Mouse (Mus musculus) hindbrain, embryonic 16.5 days (tissue): ENCODE results near the gene Mycn. TPM values are rescaled to one million over a fixed set of nuclear protein-coding genes. Genes with fewer than 3 reads are reported as not detected.
A peak's percentile ranks its signal among the peaks of the same experiment; 100 is the strongest.

ENCODE experiments used
- ATAC-seq: fragments of 200-750 bp; cut with Nextera tagmentation; 2 replicates; pipeline ENCODE4 v1.8.0; 2017; ENCODE audit warnings: moderate TSS enrichment, moderate library complexity
- H3K27ac ChIP-seq: fragments of 300-500 bp; sonication (generic); 2 replicates; pipeline ENCODE4 v1.5.1; 2014; ENCODE audit warnings: low read depth, mild to moderate bottlenecking, control low read depth, low read length, moderate library complexity
- H3K27me3 ChIP-seq: fragments of 300-500 bp; sonication (generic); replicated peaks from 2 replicates; pipeline ENCODE4 v1.6.1; 2014; ENCODE audit warnings: low read length; ENCODE audit not compliant: control insufficient read depth, insufficient read depth
- H3K36me3 ChIP-seq: fragments of 300-500 bp; sonication (generic); 2 replicates; pipeline ENCODE4 v1.6.1; 2014; ENCODE audit warnings: mild to moderate bottlenecking, low read length, moderate library complexity, mixed read lengths; ENCODE audit not compliant: control insufficient read depth, insufficient read depth
- H3K4me1 ChIP-seq: fragments of 300-500 bp; sonication (generic); 2 replicates; pipeline ENCODE4 v1.6.1; 2014; ENCODE audit warnings: low read depth, low read length; ENCODE audit not compliant: control insufficient read depth, insufficient read depth
- H3K4me2 ChIP-seq: fragments of 300-500 bp; sonication (generic); 2 replicates; pipeline ENCODE4 v1.6.1; 2014; ENCODE audit warnings: mild to moderate bottlenecking, low read length, control low read depth, moderate library complexity
- H3K4me3 ChIP-seq: fragments of 300-500 bp; sonication (generic); 2 replicates; pipeline ENCODE4 v1.5.1; 2014; ENCODE audit warnings: mild to moderate bottlenecking, low read length, control low read depth, moderate library complexity
- H3K9ac ChIP-seq: fragments of 300-500 bp; sonication (generic); 2 replicates; pipeline ENCODE4 v1.6.1; 2014; ENCODE audit warnings: low read depth, mild to moderate bottlenecking, control low read depth, low read length, moderate library complexity
- H3K9me3 ChIP-seq: fragments of 300-500 bp; sonication (generic); 2 replicates; pipeline ENCODE4 v1.6.1; 2014; ENCODE audit warnings: mild to moderate bottlenecking, low read length, moderate library complexity; ENCODE audit not compliant: control insufficient read depth
- WGBS: fragments of 180-500 bp; shearing (Covaris S2); extraction: QIAGEN DNeasy Blood & Tissue Kit; methylation state at CpG from one replicate; pipeline ENCODE4 v1.1.7; 2014; 5-methylcytosine and 5-hydroxymethylcytosine counted together
- polyA plus RNA-seq: library from polyadenylated mRNA; unstranded; fragments of >200 nt; fragmentation: Nextera tagmentation; extraction: Ambion mirVana; gene quantifications from 2 replicates; pipeline ENCODE4 v1.2.1, GENCODE M21; 2015

The Mycn gene
- polyA plus RNA-seq, 1 experiment from 2014 or later: 56.9 TPM

DNA sequence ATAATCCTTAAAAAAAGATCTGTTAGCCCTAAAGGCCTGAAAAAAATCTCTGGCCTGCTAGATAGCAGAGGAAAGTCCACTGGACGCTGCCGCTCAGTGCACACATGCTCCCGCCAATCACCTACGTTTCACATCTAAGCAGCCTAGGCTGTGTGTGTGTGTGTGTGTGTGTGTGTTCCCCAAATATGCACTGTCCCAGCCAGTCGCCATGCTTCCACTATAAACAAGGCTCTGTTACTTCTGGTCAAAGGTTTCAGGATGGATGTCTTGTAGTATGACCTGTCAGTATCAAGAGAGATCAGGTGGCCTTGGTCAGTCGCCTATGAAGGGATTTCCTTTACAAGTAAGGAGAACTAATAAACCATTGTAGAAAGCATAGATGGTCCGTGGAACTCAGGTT is 9.5 kb downstream of the Mycn start:
- H3K4me2 ChIP-seq: no peak overlapping the region
- H3K27me3 ChIP-seq: no peaks in the 10 kb centered on the region
- H3K36me3 ChIP-seq: peaks cover 13% of the 10 kb centered on the region
- ATAC-seq: no peak
- H3K4me3 ChIP-seq: no peak overlapping the region
- no peak overlapping the region for H3K9ac ChIP-seq
- H3K4me1 ChIP-seq: peaks cover 3% of the 10 kb centered on the region
- H3K9me3 ChIP-seq: no peaks in the 10 kb centered on the region
- no peak overlapping the region for H3K27ac ChIP-seq
- WGBS: 73% methylated on average over 7 of the region's 7 CpGs

DNA sequence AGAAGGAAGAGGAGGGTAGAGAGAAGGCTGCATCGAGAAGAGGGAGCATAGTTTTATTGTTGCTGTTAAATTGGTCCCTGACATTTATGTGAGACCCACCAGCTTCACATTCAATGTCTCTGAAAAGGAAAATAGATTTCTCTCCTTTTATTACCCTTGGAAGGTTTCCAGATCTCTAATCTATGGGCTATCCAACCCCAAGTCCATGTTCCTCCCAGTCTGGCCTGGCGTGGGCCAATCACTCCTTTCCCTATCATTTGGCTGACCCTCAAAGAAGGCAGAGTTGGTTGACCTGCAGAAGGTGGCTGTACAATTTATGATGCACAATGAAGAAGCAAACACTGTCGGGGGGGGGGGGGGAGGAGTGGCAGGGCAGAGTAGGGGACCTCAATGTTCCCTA is 13.5 kb downstream of the Mycn start:
- WGBS: 67% methylated on average over 3 of the region's 3 CpGs
- no peak for ATAC-seq
- H3K4me3 ChIP-seq: no peak overlapping the region

DNA sequence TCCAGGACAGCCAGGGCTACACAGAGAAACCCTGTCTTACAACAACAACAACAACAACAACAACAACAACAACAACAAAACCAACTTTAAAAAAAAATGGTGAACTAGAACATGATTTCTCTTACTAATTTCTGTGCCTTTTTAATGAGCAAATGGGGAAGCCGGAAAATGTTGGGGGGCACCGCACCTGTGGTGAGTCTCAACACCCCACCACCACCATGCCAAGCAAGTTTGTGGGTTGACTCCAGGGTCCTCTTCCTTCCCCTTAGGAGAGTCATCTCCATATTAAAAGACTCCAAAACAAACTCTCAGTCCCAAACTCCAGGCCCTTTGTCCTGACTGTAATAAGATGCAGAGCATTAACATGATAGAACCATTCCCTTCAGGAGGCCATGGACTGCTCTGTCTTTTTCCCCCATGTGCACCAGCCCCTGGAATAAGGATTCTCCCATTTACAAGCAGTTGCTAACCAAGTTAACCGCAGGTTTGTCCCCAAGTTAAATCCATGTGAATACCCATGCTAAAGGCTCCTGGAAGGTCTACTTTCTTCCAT is 14.7 kb downstream of the Mycn start:
- no peak overlapping the region for H3K4me3 ChIP-seq
- no peaks in the 10 kb centered on the region for H3K4me1 ChIP-seq
- no peak overlapping the region for H3K27ac ChIP-seq
- 0 out of 2 replicates have a peak, but pooled peaks cover 2% of the 10 kb centered on the region for H3K9me3 ChIP-seq
- no peak overlapping the region for H3K4me2 ChIP-seq
- H3K27me3 ChIP-seq: no peaks in the 10 kb centered on the region
- 45% methylated on average over 3 of the region's 3 CpGs for WGBS
- no peaks in the 10 kb centered on the region for H3K36me3 ChIP-seq
- no peak for ATAC-seq
- no peak overlapping the region for H3K9ac ChIP-seq

More for the DNA sequence above, 13.5 kb downstream of the Mycn start:
- Histone ChIP-seq H3K27me3 (no peaks in the 10 kb centered on the region), H3K36me3 (no peaks in the 10 kb centered on the region), H3K27ac (no peak overlapping the region), H3K4me2 (no peak overlapping the region), H3K9ac (no peak overlapping the region), H3K4me1 (no peaks in the 10 kb centered on the region), H3K9me3 (0 out of 2 replicates have a peak, but pooled peaks cover 2% of the 10 kb centered on the region)

DNA sequence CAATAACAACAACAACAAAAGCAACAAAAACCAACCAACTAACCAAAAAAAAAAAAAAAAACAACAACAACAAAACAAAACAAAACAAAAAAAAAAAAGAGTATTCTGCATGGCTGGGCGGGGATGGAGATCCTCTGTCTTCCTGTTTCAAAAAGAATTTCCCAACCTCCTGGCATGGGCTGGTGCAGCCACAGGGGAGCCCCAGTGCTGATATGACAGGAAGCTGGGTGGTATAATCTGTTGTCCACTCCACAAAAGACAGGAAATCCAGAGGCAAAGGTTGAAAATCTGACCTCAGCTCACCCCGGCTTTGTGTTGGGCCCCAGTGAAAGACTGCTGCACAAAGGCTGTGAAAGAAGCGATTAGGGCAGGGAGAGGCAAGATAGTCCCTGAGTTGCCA is 17.3 kb downstream of the Mycn start:
- H3K4me2 ChIP-seq: no peak overlapping the region
- 65% methylated on average over 3 of the region's 3 CpGs for WGBS
- H3K36me3 ChIP-seq: no peaks in the 10 kb centered on the region
- no peak for ATAC-seq
- 0 out of 2 replicates have a peak, but pooled peaks cover 2% of the 10 kb centered on the region for H3K9me3 ChIP-seq
- no peak overlapping the region for H3K4me3 ChIP-seq
- no peaks in the 10 kb centered on the region for H3K4me1 ChIP-seq
- H3K27ac ChIP-seq: no peak overlapping the region
- H3K9ac ChIP-seq: no peak overlapping the region
- no peaks in the 10 kb centered on the region for H3K27me3 ChIP-seq

DNA sequence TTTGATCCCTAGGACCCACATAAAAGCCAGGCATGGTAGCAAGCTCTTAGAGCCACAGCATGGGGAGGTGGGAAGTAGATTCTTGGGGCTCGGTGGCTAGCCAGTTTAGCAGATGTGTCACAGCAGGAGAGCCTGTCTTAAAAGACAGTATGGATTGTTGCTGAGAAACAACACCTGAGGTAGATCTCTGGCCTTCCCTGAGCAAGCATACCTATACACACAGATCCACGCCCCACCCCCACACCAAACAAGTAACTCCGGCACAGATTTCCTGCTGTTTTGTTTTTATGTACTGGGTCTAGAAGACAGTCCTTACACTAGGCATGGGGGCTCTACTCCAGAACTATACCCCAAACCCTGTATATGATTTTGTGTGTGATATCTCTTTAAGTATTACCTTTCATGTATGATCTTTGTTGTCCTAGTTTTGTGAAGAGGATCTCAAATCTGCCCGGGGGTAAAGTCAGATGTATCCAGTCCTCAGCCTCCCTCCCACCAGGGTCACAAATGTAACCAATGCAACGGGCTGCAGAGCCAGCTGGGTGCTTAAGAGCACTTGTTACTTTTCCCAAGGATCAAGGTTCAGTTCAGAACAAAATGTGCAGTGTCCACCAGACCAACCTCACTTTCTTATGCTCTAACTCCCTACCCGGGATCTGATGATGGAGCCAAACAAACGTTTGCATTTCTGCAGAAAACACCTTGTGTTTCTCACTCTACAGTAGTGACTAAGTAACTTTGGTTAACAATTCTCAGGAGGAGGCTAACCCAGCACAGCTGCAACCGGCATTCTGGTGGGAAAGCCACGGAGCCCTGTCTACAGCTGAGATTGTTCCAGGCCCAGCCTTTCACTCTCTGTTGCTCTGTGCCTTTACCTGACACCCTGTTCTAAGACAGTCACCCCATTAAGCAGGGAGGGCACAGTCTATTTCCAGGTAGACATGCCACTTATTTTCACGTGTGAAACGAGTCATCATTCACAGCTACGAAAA is 21.3 kb downstream of the Mycn start:
- Histone ChIP-seq H3K4me3 (no peak overlapping the region), H3K9ac (no peak overlapping the region), H3K4me2 (no peak overlapping the region), H3K9me3 (no peaks in the 10 kb centered on the region), H3K27ac (no peak overlapping the region), H3K36me3 (no peaks in the 10 kb centered on the region), H3K27me3 (no peaks in the 10 kb centered on the region), H3K4me1 (no peaks in the 10 kb centered on the region)
- 33% methylated on average over 12 of the region's 12 CpGs for WGBS
- ATAC-seq: no peak

DNA sequence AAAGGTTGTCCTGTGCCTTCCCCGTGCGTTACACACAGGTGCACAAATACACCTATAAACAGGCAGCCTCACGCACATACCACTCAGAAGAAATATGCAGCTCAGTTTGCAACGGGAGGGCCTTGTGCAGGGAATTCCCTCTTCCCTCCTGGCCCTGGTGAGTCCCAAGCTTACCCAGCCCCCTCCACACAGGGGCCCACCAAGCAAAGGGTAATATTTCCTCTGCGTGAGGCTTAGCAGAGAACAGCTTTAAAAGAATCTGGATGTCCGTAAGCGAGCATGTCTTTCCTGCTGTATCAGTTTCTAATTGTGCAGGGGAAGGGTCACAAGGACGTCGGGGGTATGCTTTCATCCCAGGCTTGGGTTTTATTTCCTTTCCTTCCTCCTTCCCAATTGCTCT is 25.4 kb downstream of the Mycn start:
- no peaks in the 10 kb centered on the region for H3K27me3 ChIP-seq
- H3K9me3 ChIP-seq: no peaks in the 10 kb centered on the region

DNA sequence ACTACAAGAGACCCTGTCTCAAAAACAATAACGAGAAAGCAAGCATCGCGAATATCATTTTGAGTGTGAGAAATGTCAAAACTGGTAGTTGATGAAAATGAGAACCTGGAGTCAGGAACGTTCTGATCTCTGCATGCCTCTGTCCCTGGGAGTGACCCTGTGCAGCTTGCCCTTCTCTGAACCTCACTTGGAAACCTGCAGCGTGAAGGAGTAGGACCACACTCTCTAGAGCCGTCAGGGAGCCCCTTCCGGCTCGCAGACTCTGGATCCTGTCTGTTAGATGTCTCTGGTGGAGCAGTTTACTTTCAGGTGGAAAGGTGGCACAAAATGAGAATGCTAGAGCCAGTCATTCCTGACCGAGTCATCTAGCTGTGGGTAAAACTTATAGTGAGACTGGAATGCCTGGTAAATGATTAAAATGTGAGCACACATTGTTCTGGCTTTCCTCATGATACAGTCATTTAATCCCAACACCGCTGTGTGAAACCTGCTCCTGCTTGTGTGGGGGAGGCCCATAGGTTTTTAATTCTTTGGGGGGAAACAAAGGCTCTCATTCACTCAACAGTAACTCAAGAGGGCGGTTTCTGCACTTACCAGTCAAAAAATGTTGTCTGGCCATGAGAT is 31.2 kb downstream of the Mycn start:
- ATAC-seq: no peak
- Histone ChIP-seq H3K27ac (no peak overlapping the region), H3K9me3 (no peaks in the 10 kb centered on the region), H3K4me2 (no peak overlapping the region), H3K36me3 (no peaks in the 10 kb centered on the region), H3K4me1 (peaks cover 2% of the 10 kb centered on the region), H3K9ac (no peak overlapping the region), H3K4me3 (no peak overlapping the region), H3K27me3 (no peaks in the 10 kb centered on the region)
- WGBS: 80% methylated on average over 11 of the region's 11 CpGs

More for the DNA sequence above, 25.4 kb downstream of the Mycn start:
- WGBS: 59% methylated on average over 9 of the region's 9 CpGs
- Histone ChIP-seq H3K4me2 (no peak overlapping the region), H3K36me3 (no peaks in the 10 kb centered on the region), H3K4me3 (no peak overlapping the region), H3K4me1 (no peaks in the 10 kb centered on the region), H3K9ac (no peak overlapping the region), H3K27ac (no peak overlapping the region)
- no peak for ATAC-seq

DNA sequence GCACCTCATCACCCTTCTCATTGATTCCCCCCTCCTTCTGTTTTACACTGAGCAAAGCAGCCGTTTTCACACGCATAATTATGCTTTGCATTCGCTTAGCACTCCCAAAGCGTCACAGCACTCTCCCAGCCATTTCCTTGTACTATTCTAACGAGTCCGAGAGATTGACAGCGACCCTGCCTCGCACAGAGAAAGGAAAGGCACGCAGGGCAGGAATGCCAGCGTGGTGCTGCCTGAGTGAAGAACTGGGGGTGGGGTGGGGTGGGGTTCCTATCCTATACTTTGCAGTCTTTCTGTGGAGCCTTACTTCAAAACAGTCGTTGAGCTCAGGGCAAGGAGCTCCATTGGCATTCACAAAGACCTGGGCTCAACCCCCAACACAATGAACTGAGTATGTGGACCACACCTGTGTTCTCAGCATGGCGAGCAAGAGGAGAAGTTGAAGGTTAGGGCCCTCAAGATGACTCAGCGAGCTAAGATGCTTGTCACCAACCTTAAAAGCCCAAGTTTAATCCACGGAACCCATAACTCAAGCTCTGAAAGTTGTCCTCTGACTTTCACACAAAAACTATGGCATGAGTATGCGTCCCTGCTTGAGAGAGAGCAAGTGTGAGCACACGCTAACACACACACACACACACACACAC is 32.0 kb downstream of the Mycn start:
- no peak overlapping the region for H3K4me3 ChIP-seq
- H3K27me3 ChIP-seq: no peaks in the 10 kb centered on the region
- H3K9ac ChIP-seq: no peak overlapping the region
- H3K4me1 ChIP-seq: peaks cover 9% of the 10 kb centered on the region
- H3K27ac ChIP-seq: no peak overlapping the region
- H3K9me3 ChIP-seq: no peaks in the 10 kb centered on the region
- 33% methylated on average over 16 of the region's 16 CpGs for WGBS
- ATAC-seq: no peak
- no peaks in the 10 kb centered on the region for H3K36me3 ChIP-seq
- H3K4me2 ChIP-seq: no peak overlapping the region

DNA sequence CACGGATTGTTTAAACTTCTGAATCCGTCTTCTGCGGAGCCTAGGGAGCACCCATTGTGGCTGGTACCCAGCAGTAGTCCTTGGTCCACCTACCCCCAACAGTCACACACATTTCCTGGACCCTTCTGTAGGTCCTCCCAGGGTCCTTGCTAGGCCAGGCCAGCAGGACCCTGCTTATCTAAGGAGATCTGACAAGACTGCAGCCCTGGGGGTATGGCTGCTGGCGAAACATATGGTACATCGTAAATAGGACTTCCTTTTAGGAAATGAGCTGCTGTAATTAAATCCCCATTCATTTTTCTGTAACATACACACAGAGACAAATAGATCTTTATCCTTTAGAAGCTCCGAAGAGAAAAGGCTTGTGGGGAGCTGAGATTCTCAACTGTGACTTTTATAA is 34.9 kb downstream of the Mycn start:
- Histone ChIP-seq H3K4me2 (no peak overlapping the region), H3K4me1 (peaks cover 20% of the 10 kb centered on the region), H3K9ac (no peak overlapping the region), H3K4me3 (no peak overlapping the region), H3K27ac (peak overlapping the region; percentile 32; the same call in 1 of the 2 replicates), H3K36me3 (no peaks in the 10 kb centered on the region), H3K27me3 (no peaks in the 10 kb centered on the region), H3K9me3 (no peaks in the 10 kb centered on the region)
- WGBS: 44% methylated on average over 6 of the region's 6 CpGs
- no peak for ATAC-seq
